Mouse (Mus musculus) C2C12 (cell line): Measurements from ENCODE around the gene Pltp.

ENCODE experiments used
- CEBPB ChIP-seq: IDR thresholded peaks from one replicate; pipeline ENCODE4 v1.6.1; 2011; ENCODE audit warnings: low read depth, mild to moderate bottlenecking, control low read depth, moderate library complexity
- CTCF ChIP-seq: IDR thresholded peaks from one replicate; pipeline ENCODE4 v1.5.1; 2011; ENCODE audit not compliant: control insufficient read depth, insufficient read depth, insufficient read length
- FOSL1 ChIP-seq: IDR thresholded peaks from one replicate; pipeline ENCODE4 v1.8.0; 2011; ENCODE audit warnings: mild to moderate bottlenecking, low read length; ENCODE audit not compliant: poor library complexity, insufficient read depth, severe bottlenecking
- MAX ChIP-seq: IDR thresholded peaks from one replicate; pipeline ENCODE4 v1.6.1; 2011; ENCODE audit warnings: mild to moderate bottlenecking, control low read depth
- MYOD1 ChIP-seq: IDR thresholded peaks from one replicate; pipeline ENCODE4 v1.6.1; 2011; ENCODE audit warnings: low read depth; ENCODE audit not compliant: control insufficient read depth, insufficient read length
- USF1 ChIP-seq: IDR thresholded peaks from one replicate; pipeline ENCODE4 v1.6.1; 2011; ENCODE audit warnings: low read depth, mild to moderate bottlenecking, control low read depth, moderate library complexity

GRCm38 (mm10) chr2:164856309-164857100 lies 1.0 kb downstream of the Pltp start:
- TF ChIP-seq MAX (no peak), CTCF (no peak), USF1 (no peak), FOSL1 (no peak), CEBPB (no peak), MYOD1 (no peak)
